Comparison of ENCODE assay signal across 17 mouse cellular contexts in the genomic region with DNA sequence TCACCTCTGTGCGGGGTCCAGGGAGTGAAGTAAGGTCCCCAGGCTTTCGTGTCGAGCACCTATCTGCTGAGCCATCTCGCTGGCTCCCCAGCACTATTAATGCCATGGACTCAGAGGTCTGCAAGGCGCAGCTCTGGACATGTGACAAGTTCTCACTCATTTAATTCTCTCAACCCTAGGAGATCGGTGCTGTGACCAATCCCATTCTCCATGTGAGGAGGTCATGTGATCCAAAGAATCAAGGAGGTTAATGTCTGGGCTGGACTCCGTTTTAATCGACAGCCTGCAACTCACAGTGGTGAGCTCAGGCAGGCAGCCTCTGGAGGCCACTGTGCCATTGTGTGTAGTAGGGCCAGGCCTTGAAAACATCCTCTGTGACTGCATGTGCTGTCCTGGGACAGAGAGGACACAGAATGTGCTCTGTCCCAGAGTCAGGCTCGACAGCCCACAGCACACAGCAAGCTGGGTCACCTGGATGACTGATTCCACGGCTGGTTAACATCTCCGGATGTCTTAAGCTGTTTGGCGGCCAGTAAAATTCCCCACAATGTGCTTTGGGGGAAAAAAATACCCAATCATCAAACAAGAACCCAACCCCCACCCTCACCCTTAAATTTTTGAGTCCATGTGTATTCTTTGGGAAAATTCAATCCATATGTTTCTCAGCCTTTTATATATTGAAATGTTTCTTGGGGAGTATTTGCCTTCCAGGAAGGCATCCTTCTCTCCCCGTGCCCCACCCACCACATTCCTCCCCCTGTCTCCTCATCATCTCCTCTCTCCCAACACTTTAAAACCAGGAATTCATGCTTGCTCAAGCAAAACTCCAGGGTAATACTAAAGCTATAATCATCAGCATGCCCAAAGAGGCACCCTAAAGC. TPM values are rescaled to one million over a fixed set of nuclear protein-coding genes. Genes with fewer than 3 reads are reported as not detected.
DNase-seq lines count a peak whose midpoint lies in the region; ATAC-seq lines count a peak whose summit lies in the region.
"Had no signal": no experiment of that assay in that cellular context is flagged by ENCODE, and none has a peak within 500 bp of the region (broad histone marks: within the 10 kb centered on the region; RNA-seq: fewer than 3 reads in every experiment).

No protein-coding gene starts in this region.

- H3K27ac ChIP-seq in hindbrain, embryonic 10.5 days, result peak overlapping the region; percentile 36
- no peak overlapping the region for H3K27ac ChIP-seq in hindbrain, embryonic 14.5 days
- peak overlapping the region; percentile 79 for H3K27ac ChIP-seq in limb, embryonic 11.5 days (replicated peaks; ENCODE audit: low read depth, low read length)
- H3K27ac ChIP-seq: forebrain, embryonic 15.5 days had no signal

- no peak overlapping the region for H3K4me3 ChIP-seq in hindbrain, embryonic 10.5 days
- H3K4me3 ChIP-seq in hindbrain, embryonic 14.5 days (replicated peaks; ENCODE audit: low read length), result no peak overlapping the region
- H3K4me3 ChIP-seq in limb, embryonic 11.5 days (ENCODE audit: low read depth, low read length), result no peak overlapping the region
- H3K4me3 ChIP-seq: forebrain, embryonic 15.5 days had no signal

- H3K9ac ChIP-seq in hindbrain, embryonic 14.5 days, result no peak overlapping the region
- H3K9ac ChIP-seq in limb, embryonic 11.5 days (ENCODE audit: low read length), result no peak overlapping the region
- H3K9ac ChIP-seq: forebrain, embryonic 15.5 days had no signal

- no peaks in the 10 kb centered on the region for H3K36me3 ChIP-seq in hindbrain, embryonic 10.5 days
- no peaks in the 10 kb centered on the region for H3K36me3 ChIP-seq in hindbrain, embryonic 14.5 days (replicated peaks; ENCODE audit: control insufficient read depth, insufficient read depth)
- H3K36me3 ChIP-seq in limb, embryonic 11.5 days (ENCODE audit: control insufficient read depth, insufficient read depth, low read length), result no peaks in the 10 kb centered on the region
- H3K36me3 ChIP-seq: forebrain, embryonic 15.5 days had no signal

- DNase-seq in hindbrain, embryonic 10.5 days (ENCODE audit: low spot score), result peak; percentile 35
- DNase-seq in hindbrain, embryonic 14.5 days (ENCODE audit: low spot score), result no peak
- DNase-seq in NIH3T3 (ENCODE audit: low read depth) (peak; percentile 65), MN1 (ENCODE audit: low spot score) (no peak)
- DNase-seq in embryo, embryonic 11.5 days (ENCODE audit: low read depth, low spot score), result peak; percentile 50
- DNase-seq in limb, embryonic 11.5 days (ENCODE audit: low spot score), result peak; percentile 57
- DNase-seq in spleen, adult 18-20 months, result no peak
- DNase-seq in right cerebral cortex, postnatal 25 days, result no peak
- DNase-seq: adrenal gland, postnatal 14 days; cerebellum, postnatal 36 days; gastrocnemius, postnatal 25 days; heart, postnatal 14 days; left cerebral cortex, postnatal 4 days; retina, postnatal 1 day; thymus, adult 18-20 months had no signal

- 63% methylated on average over 13 of the region's 13 CpGs for WGBS in hindbrain, embryonic 10.5 days
- WGBS in hindbrain, embryonic 14.5 days, result 65% methylated on average over 13 of the region's 13 CpGs
- WGBS in limb, embryonic 11.5 days, result 54% methylated on average over 13 of the region's 13 CpGs

- H3K4me2 ChIP-seq in hindbrain, embryonic 14.5 days (replicated peaks), result no peak overlapping the region
- no peak overlapping the region for H3K4me2 ChIP-seq in limb, embryonic 11.5 days (ENCODE audit: low read depth, severe bottlenecking)
- H3K4me2 ChIP-seq: forebrain, embryonic 15.5 days had no signal

- H3K4me1 ChIP-seq in hindbrain, embryonic 10.5 days (replicated peaks), result peaks cover 55% of the 10 kb centered on the region
- 0 out of 2 replicates have a peak, but pooled peaks cover 5% of the 10 kb centered on the region for H3K4me1 ChIP-seq in hindbrain, embryonic 14.5 days (replicated peaks; ENCODE audit: control insufficient read depth, insufficient read depth, low read length)
- peaks cover 13% of the 10 kb centered on the region for H3K4me1 ChIP-seq in limb, embryonic 11.5 days (ENCODE audit: control insufficient read depth, insufficient read depth, low read length)
- H3K4me1 ChIP-seq: forebrain, embryonic 15.5 days had no signal

- no peak for ATAC-seq in hindbrain, embryonic 14.5 days (ENCODE audit: low FRiP score)
- ATAC-seq in limb, embryonic 11.5 days (ENCODE audit: insufficient number of reproducible peaks, low FRiP score, low TSS enrichment, low read depth), result peak; percentile 58
- ATAC-seq: forebrain, embryonic 15.5 days had no signal

- peaks cover 12% of the 10 kb centered on the region for H3K9me3 ChIP-seq in hindbrain, embryonic 10.5 days
- no peaks in the 10 kb centered on the region for H3K9me3 ChIP-seq in hindbrain, embryonic 14.5 days (ENCODE audit: control insufficient read depth, low read length)
- H3K9me3 ChIP-seq in limb, embryonic 11.5 days (ENCODE audit: control insufficient read depth, low read length), result no peaks in the 10 kb centered on the region; the same call in 1 of the 2 replicates
- H3K9me3 ChIP-seq: forebrain, embryonic 15.5 days had no signal

- peaks cover 7% of the 10 kb centered on the region; the same call in 1 of the 2 replicates for H3K27me3 ChIP-seq in hindbrain, embryonic 10.5 days (ENCODE audit: insufficient read depth, poor library complexity, severe bottlenecking)
- H3K27me3 ChIP-seq in hindbrain, embryonic 14.5 days (ENCODE audit: control insufficient read depth, insufficient read depth, low read length), result no peaks in the 10 kb centered on the region
- no peaks in the 10 kb centered on the region for H3K27me3 ChIP-seq in limb, embryonic 11.5 days (ENCODE audit: control insufficient read depth, insufficient read depth, low read length)
- H3K27me3 ChIP-seq: CH12.LX; forebrain, embryonic 15.5 days had no signal

RNA-seq across cellular contexts. Expression of a gene that starts 41.9 kb away (rescaled TPM):
- 19.4 and 19.9 TPM in 2 replicates for polyA plus RNA-seq in hindbrain, embryonic 10.5 days (2016; fragmentation: Nextera tagmentation; extraction: Ambion mirVana)
- polyA plus RNA-seq in hindbrain, embryonic 14.5 days (2014; fragmentation: Nextera tagmentation; extraction: Ambion mirVana), result 33.9 and 38.8 TPM in 2 replicates
- 21.3 and 21.9 TPM in 2 replicates for polyA plus RNA-seq in limb, embryonic 11.5 days (2014; fragmentation: Nextera tagmentation; extraction: Ambion mirVana)

Comparison
In these comparisons a context has a peak if more than half of its experiments do, and no peak if none do; other contexts are left out.
1. DNase-seq: peak in hindbrain, embryonic 10.5 days (single experiment), NIH3T3 (single experiment), embryo, embryonic 11.5 days (single experiment) and limb, embryonic 11.5 days (single experiment); none in hindbrain, embryonic 14.5 days (single experiment), spleen, adult 18-20 months (0 of 2), right cerebral cortex, postnatal 25 days (single experiment) and MN1 (single experiment).